Mouse (Mus musculus) Patski (cell line): ENCODE results near the gene Bhmt2. TPM values are rescaled to one million over a fixed set of nuclear protein-coding genes. Genes with fewer than 3 reads are reported as not detected.

Source experiments
- ATAC-seq: fragments of 100-300 bp; one replicate; pipeline ENCODE4 v1.8.0; 2021
- CTCF ChIA-PET: fragments of 350-600 bp; sonication (Branson Sonifier 250); formaldehyde crosslinking; loops from one replicate; lab custom pipeline; 2022; ENCODE audit warnings: inconsistent platforms; lab: Charles Lee
- POLR2A ChIA-PET: fragments of 350-600 bp; sonication (Branson Sonifier 250); formaldehyde crosslinking; loops from one replicate; lab custom pipeline; 2022; ENCODE audit warnings: antibody characterized with exemption, inconsistent platforms; lab: Charles Lee
- DNase-seq: peaks from one replicate; pipeline ENCODE4 v3.0.0-alpha.2; 2011; ENCODE audit warnings: low read depth, low spot score
- H3K27me3 ChIP-seq: fragments of 371-371 bp; one replicate; pipeline ENCODE4 v1.5.1; 2021
- CTCF ChIP-seq: fragments of 100-300 bp; IDR thresholded peaks from one replicate; pipeline ENCODE4 v1.5.1; 2021
- in situ Hi-C: fragments of 300-500 bp; cut with MboI; formaldehyde crosslinking; loops from 3 replicates; pipeline ENCODE4 v1.11.1; 2018; ENCODE audit warnings: low pct_unique_long_range_greater_than_20kb, mixed read lengths
- polyA plus RNA-seq: library from polyadenylated mRNA; unstranded; gene quantifications from one replicate; pipeline ENCODE4 v1.2.3, GENCODE M21; 2021

Bhmt2 gene
- 0.04 TPM for polyA plus RNA-seq

GRCm38 (mm10) chr13:93674131-93674561 is at the start of gene Bhmt2, which contains the start of gene Dmgdh:
TSS of gene Bhmt2 (minus strand) at chr13:93674302.
TSS of gene Dmgdh (plus strand) at chr13:93674433.
- in situ Hi-C loops, result no loop called here
- ChIA-PET CTCF (no interaction called here), POLR2A (no interaction called here)
- no peak for TF ChIP-seq CTCF
- ATAC-seq (no peak), DNase-seq (no peak)
- H3K27me3 ChIP-seq, result peaks cover 4% of the 10 kb centered on the region

GRCm38 (mm10) chr13:93723455-93723854 is 49.4 kb upstream of the Bhmt2 start:
- in situ Hi-C loops, result loop anchor here (25.0 kb wide), 1 partner anchor 961 kb away; no protein-coding TSS in a partner anchor
- no peak for TF ChIP-seq CTCF
- H3K27me3 ChIP-seq, result peaks cover 36% of the 10 kb centered on the region
- CTCF ChIA-PET, result interaction anchor here (1.3 kb wide), 1 partner anchor 20 kb away, joined by 3 read pairs; no protein-coding TSS in a partner anchor
- DNase-seq (no peak), ATAC-seq (no peak)
- POLR2A ChIA-PET, result interaction anchor here (0.8 kb wide), 1 partner anchor 417 kb away, joined by 3 read pairs; no protein-coding TSS in a partner anchor

- CTCF ChIA-PET, result no interaction called here
- ATAC-seq, result no peak
- in situ Hi-C loops, result loop anchor here (25.0 kb wide), 1 partner anchor 960 kb away; no protein-coding TSS in a partner anchor
- TF ChIP-seq CTCF, result no peak
- no peak for DNase-seq
- POLR2A ChIA-PET, result no interaction called here
- H3K27me3 ChIP-seq, result peaks cover 34% of the 10 kb centered on the region
These were observed 47.8 kb upstream of the Bhmt2 start for GRCm38 (mm10) chr13:93721916-93722315.

- peaks cover 29% of the 10 kb centered on the region for H3K27me3 ChIP-seq
- in situ Hi-C loops, result loop anchor here (25.0 kb wide), 1 partner anchor 957 kb away; no protein-coding TSS in a partner anchor
- CTCF ChIA-PET, result interaction anchor here (1.0 to 1.3 kb wide), 2 partner anchors 16 to 732 kb away, joined by 3 to 4 read pairs; no protein-coding TSS in a partner anchor
- peak; percentile 87 for TF ChIP-seq CTCF
- ATAC-seq (no peak), DNase-seq (no peak)
- POLR2A ChIA-PET, result interaction anchor here (1.2 kb wide), 1 partner anchor 20 kb away, joined by 3 read pairs; no protein-coding TSS in a partner anchor
These were observed 44.8 kb upstream of the Bhmt2 start for GRCm38 (mm10) chr13:93718948-93719347.

GRCm38 (mm10) chr13:93717113-93717512 is 43.0 kb upstream of the Bhmt2 start:
- ATAC-seq (no peak), DNase-seq (no peak)
- in situ Hi-C loops, result loop anchor here (25.0 kb wide), 1 partner anchor 955 kb away; no protein-coding TSS in a partner anchor
- TF ChIP-seq CTCF, result no peak
- CTCF ChIA-PET, result no interaction called here
- POLR2A ChIA-PET, result no interaction called here
- H3K27me3 ChIP-seq, result peaks cover 29% of the 10 kb centered on the region

- DNase-seq (no peak), ATAC-seq (no peak)
- ChIA-PET CTCF (no interaction called here), POLR2A (no interaction called here)
- TF ChIP-seq CTCF, result no peak
- H3K27me3 ChIP-seq, result peaks cover 15% of the 10 kb centered on the region
- in situ Hi-C loops, result loop anchor here (25.0 kb wide), 1 partner anchor 952 kb away; no protein-coding TSS in a partner anchor
These were observed 39.7 kb upstream of the Bhmt2 start for GRCm38 (mm10) chr13:93713826-93714225.

GRCm38 (mm10) chr13:93712362-93712761 is 38.3 kb upstream of the Bhmt2 start:
- in situ Hi-C loops, result loop anchor here (25.0 kb wide), 1 partner anchor 950 kb away; no protein-coding TSS in a partner anchor
- ChIA-PET CTCF (no interaction called here), POLR2A (no interaction called here)
- DNase-seq (no peak), ATAC-seq (no peak)
- H3K27me3 ChIP-seq, result peaks cover 17% of the 10 kb centered on the region
- TF ChIP-seq CTCF, result no peak

- POLR2A ChIA-PET, result interaction anchor here (0.7 kb wide), 1 partner anchor 121 kb away, joined by 5 read pairs; no protein-coding TSS in a partner anchor
- no peak for DNase-seq
- CTCF ChIA-PET, result interaction anchor here (1.2 kb wide), 1 partner anchor 20 kb away, joined by 3 read pairs; no protein-coding TSS in a partner anchor
- no peak for ATAC-seq
- H3K27me3 ChIP-seq, result peaks cover 24% of the 10 kb centered on the region
- no peak for TF ChIP-seq CTCF
- in situ Hi-C loops, result loop anchor here (25.0 kb wide), 1 partner anchor 949 kb away; no protein-coding TSS in a partner anchor
These were observed 37.1 kb upstream of the Bhmt2 start for GRCm38 (mm10) chr13:93711226-93711625.

GRCm38 (mm10) chr13:93710325-93710724 is 36.2 kb upstream of the Bhmt2 start:
- no peak for ATAC-seq

GRCm38 (mm10) chr13:93707271-93707670 is 33.2 kb upstream of the Bhmt2 start:
- in situ Hi-C loops, result loop anchor here (25.0 kb wide), 1 partner anchor 945 kb away; no protein-coding TSS in a partner anchor
- peaks cover 24% of the 10 kb centered on the region for H3K27me3 ChIP-seq
- ChIA-PET CTCF (no interaction called here), POLR2A (no interaction called here)
- ATAC-seq, result no peak
- no peak for TF ChIP-seq CTCF
- DNase-seq, result no peak

More at GRCm38 (mm10) chr13:93710325-93710724, 36.2 kb upstream of the Bhmt2 start:
- TF ChIP-seq CTCF, result no peak
- in situ Hi-C loops, result loop anchor here (25.0 kb wide), 1 partner anchor 948 kb away; no protein-coding TSS in a partner anchor
- H3K27me3 ChIP-seq, result peaks cover 22% of the 10 kb centered on the region
- ChIA-PET POLR2A (no interaction called here), CTCF (no interaction called here)
- DNase-seq, result no peak

- DNase-seq (no peak), ATAC-seq (no peak)
- in situ Hi-C loops, result loop anchor here (25.0 kb wide), 1 partner anchor 943 kb away; no protein-coding TSS in a partner anchor
- H3K27me3 ChIP-seq, result peaks cover 30% of the 10 kb centered on the region
- no peak for TF ChIP-seq CTCF
- ChIA-PET CTCF (no interaction called here), POLR2A (no interaction called here)
These were observed 31.6 kb upstream of the Bhmt2 start for GRCm38 (mm10) chr13:93705697-93706096.
